Mouse (Mus musculus): ENCODE results near the gene Isoc2b.

- TF ChIP-seq CTCF (IDR thresholded peaks at IDR 0.05; ENCODE audit: low read depth, low read length) (no peak), POLR2A (IDR thresholded peaks at IDR 0.05; ENCODE audit: insufficient read depth, low read length) (no peak), EP300 (IDR thresholded peaks at IDR 0.05; ENCODE audit: insufficient read depth, low read depth, low read length) (no peak)
These were observed 25.7 kb downstream of the Isoc2b start, which contains the start of gene Shisa7 for GRCm38 (mm10) chr7:4844245-4844916.

Data from ES-Bruce4 (cell line).